Mouse (Mus musculus) ES-Bruce4 (cell line): ENCODE data around the gene Guca1b. TPM values are rescaled to one million over a fixed set of nuclear protein-coding genes. Genes with fewer than 3 reads are reported as not detected.
"Not testable (repeated sequence)": the region's sequence is repeated elsewhere in the genome, so short reads cannot be mapped to it uniquely, and the experiment has no call there.

ENCODE experiments used
- H3K27ac ChIP-seq: 2 replicates; pipeline ENCODE4 v1.5.1; 2012; ENCODE audit warnings: low read length, inconsistent platforms; ENCODE audit not compliant: insufficient read depth
- H3K27me3 ChIP-seq: 2 replicates; pipeline ENCODE4 v1.6.1; 2012; ENCODE audit warnings: mild to moderate bottlenecking, low read length, inconsistent platforms; ENCODE audit not compliant: control insufficient read depth, poor library complexity, insufficient read depth, severe bottlenecking
- H3K36me3 ChIP-seq: 2 replicates; pipeline ENCODE4 v1.6.1; 2012; ENCODE audit warnings: inconsistent platforms, mild to moderate bottlenecking, low read length, moderate library complexity; ENCODE audit not compliant: control insufficient read depth, poor library complexity, insufficient read depth, severe bottlenecking
- H3K4me1 ChIP-seq: one replicate; pipeline ENCODE4 v1.8.1; 2011; ENCODE audit warnings: low read length; ENCODE audit not compliant: control insufficient read depth, insufficient read depth
- H3K4me3 ChIP-seq: 2 replicates; pipeline ENCODE4 v1.5.1; 2011; ENCODE audit warnings: low read depth, mild to moderate bottlenecking, low read length
- H3K9ac ChIP-seq: 2 replicates; pipeline ENCODE4 v1.6.1; 2012; ENCODE audit warnings: low read depth, mild to moderate bottlenecking, inconsistent platforms; ENCODE audit not compliant: poor library complexity, severe bottlenecking
- H3K9me3 ChIP-seq: replicated peaks from 2 replicates; pipeline ENCODE4 v1.6.1; 2012; ENCODE audit warnings: mild to moderate bottlenecking, low read length, inconsistent platforms; ENCODE audit not compliant: control insufficient read depth, poor library complexity, insufficient read depth, severe bottlenecking
- CTCF ChIP-seq: IDR thresholded peaks from one replicate; pipeline ENCODE4 v1.8.1; 2011; ENCODE audit warnings: low read depth, low read length
- EP300 ChIP-seq: IDR thresholded peaks from 2 replicates; pipeline ENCODE4 v1.6.1; 2011; ENCODE audit warnings: low read depth, low read length; ENCODE audit not compliant: insufficient read depth
- POLR2A ChIP-seq: IDR thresholded peaks from one replicate; pipeline ENCODE4 v1.8.1; 2011; ENCODE audit warnings: low read length; ENCODE audit not compliant: insufficient read depth
- polyA plus RNA-seq: library from polyadenylated mRNA; stranded (reverse); fragments of >200 nt; gene quantifications from 2 replicates; pipeline ENCODE4 v1.2.4, GENCODE M21; 2011; ENCODE audit warnings: low read depth; ENCODE audit not compliant: missing spikeins, insufficient read depth, insufficient read length

The Guca1b gene
- polyA plus RNA-seq, 1 experiment = 1.1 TPM

GRCm38 (mm10) chr17:47400451-47400850 is 15.3 kb downstream of the Guca1b start, which contains the start of gene Guca1a:
Gene Guca1a (minus strand): TSS chr17:47400584.
- no peaks in the 10 kb centered on the region for H3K27me3 ChIP-seq

GRCm38 (mm10) chr17:47407717-47408557 is 22.7 kb downstream of the Guca1b start:
- Histone ChIP-seq H3K36me3 (no peaks in the 10 kb centered on the region), H3K27ac (no peak overlapping the region), H3K9me3 (no peaks in the 10 kb centered on the region), H3K4me1 (no peaks in the 10 kb centered on the region), H3K4me3 (no peak overlapping the region), H3K27me3 (peaks cover 4% of the 10 kb centered on the region; the same call in 1 of the 2 replicates), H3K9ac (no peak overlapping the region)
- no peak for TF ChIP-seq CTCF
- TF ChIP-seq POLR2A = no peak
- TF ChIP-seq EP300 = no peak

More at GRCm38 (mm10) chr17:47400451-47400850, 15.3 kb downstream of the Guca1b start, which contains the start of gene Guca1a:
- TF ChIP-seq POLR2A (no peak), CTCF (no peak), EP300 (no peak)
- no peaks in the 10 kb centered on the region for H3K4me1 ChIP-seq
- H3K9me3 ChIP-seq = no peaks in the 10 kb centered on the region
- no peak within 1 kb of the TSS for H3K4me3 ChIP-seq
- no peak within 1 kb of the TSS for H3K27ac ChIP-seq
- H3K9ac ChIP-seq = no peak within 1 kb of the TSS
- H3K36me3 ChIP-seq = no peaks in the 10 kb centered on the region

GRCm38 (mm10) chr17:47408558-47408898 is 23.3 kb downstream of the Guca1b start:
- Histone ChIP-seq H3K36me3 (no peaks in the 10 kb centered on the region), H3K4me1 (no peaks in the 10 kb centered on the region), H3K4me3 (no peak overlapping the region), H3K27ac (no peak overlapping the region), H3K27me3 (peaks cover 4% of the 10 kb centered on the region; the same call in 1 of the 2 replicates), H3K9ac (no peak overlapping the region), H3K9me3 (no peaks in the 10 kb centered on the region)
- TF ChIP-seq EP300 = no peak
- TF ChIP-seq CTCF = peak; percentile 77
- TF ChIP-seq POLR2A = no peak

GRCm38 (mm10) chr17:47409897-47410861 is 25.0 kb downstream of the Guca1b start:
- H3K27ac ChIP-seq, H3K4me1 ChIP-seq, H3K9me3 ChIP-seq, H3K36me3 ChIP-seq, H3K27me3 ChIP-seq, H3K9ac ChIP-seq: not testable (repeated sequence)
- H3K4me3 ChIP-seq = peak overlapping the region; percentile 25

GRCm38 (mm10) chr17:47420195-47420594 is 35.0 kb downstream of the Guca1b start:
- no peaks in the 10 kb centered on the region for H3K27me3 ChIP-seq
- no peak overlapping the region for H3K4me3 ChIP-seq
- no peaks in the 10 kb centered on the region for H3K9me3 ChIP-seq
- no peaks in the 10 kb centered on the region for H3K36me3 ChIP-seq
- H3K27ac ChIP-seq = no peak overlapping the region
- H3K4me1 ChIP-seq = peaks cover 2% of the 10 kb centered on the region
- TF ChIP-seq EP300 = peak; percentile 75
- no peak for TF ChIP-seq POLR2A
- no peak overlapping the region for H3K9ac ChIP-seq

- Histone ChIP-seq H3K27ac (no peak overlapping the region), H3K9ac (no peak overlapping the region), H3K4me1 (peaks cover 2% of the 10 kb centered on the region), H3K36me3 (no peaks in the 10 kb centered on the region), H3K27me3 (no peaks in the 10 kb centered on the region), H3K4me3 (no peak overlapping the region), H3K9me3 (no peaks in the 10 kb centered on the region)
- TF ChIP-seq EP300 (0 out of 2 replicates have a peak, but pooled peaks have one; percentile 43), CTCF (no peak), POLR2A (no peak)
Measured at GRCm38 (mm10) chr17:47421566-47421965, 36.4 kb downstream of the Guca1b start.

GRCm38 (mm10) chr17:47422616-47423015 is 37.4 kb downstream of the Guca1b start:
- H3K36me3 ChIP-seq, H3K27me3 ChIP-seq, H3K4me3 ChIP-seq, H3K27ac ChIP-seq, H3K9me3 ChIP-seq, H3K4me1 ChIP-seq, H3K9ac ChIP-seq: not testable (repeated sequence)
